Mouse (Mus musculus) liver, adult 10 weeks (tissue): ENCODE data around the gene Olfr1245. TPM values are rescaled to one million over a fixed set of nuclear protein-coding genes. Genes with fewer than 3 reads are reported as not detected.

Source experiments
- polyA plus RNA-seq: library from polyadenylated mRNA; stranded (reverse); fragments of 350-450 nt; fragmentation: Illumina TruSeq; extraction: RNeasy Lipid Tissue Mini Kit (QIAGEN cat#74804); gene quantifications from one replicate; pipeline ENCODE4 v1.2.3, GENCODE M21; 2014; ENCODE audit warnings: low read depth, low replicate concordance

Olfr1245 gene
- polyA plus RNA-seq, result not detected

DNA sequence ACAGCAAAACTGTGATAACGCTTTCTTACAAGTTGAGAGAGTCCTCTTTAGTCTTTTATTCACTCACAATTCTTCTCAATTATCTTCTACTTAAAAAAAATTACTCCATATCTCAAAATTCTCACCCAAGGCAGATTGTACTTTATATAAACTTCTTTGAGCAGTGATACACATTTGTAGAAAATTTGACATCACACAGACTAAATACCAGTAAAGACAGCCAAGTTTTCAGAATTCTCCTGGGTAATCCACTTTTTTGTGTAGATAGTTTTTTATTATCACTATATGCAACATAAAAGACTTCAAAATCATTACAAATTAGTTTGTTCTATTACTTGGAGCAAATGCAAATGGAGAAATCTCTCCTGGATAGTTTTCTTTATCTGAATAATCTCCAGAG, at the start of gene Olfr1245:
TSS of gene Olfr1245 (minus strand) at position 101 of the 400 bp plus-strand sequence.

DNA sequence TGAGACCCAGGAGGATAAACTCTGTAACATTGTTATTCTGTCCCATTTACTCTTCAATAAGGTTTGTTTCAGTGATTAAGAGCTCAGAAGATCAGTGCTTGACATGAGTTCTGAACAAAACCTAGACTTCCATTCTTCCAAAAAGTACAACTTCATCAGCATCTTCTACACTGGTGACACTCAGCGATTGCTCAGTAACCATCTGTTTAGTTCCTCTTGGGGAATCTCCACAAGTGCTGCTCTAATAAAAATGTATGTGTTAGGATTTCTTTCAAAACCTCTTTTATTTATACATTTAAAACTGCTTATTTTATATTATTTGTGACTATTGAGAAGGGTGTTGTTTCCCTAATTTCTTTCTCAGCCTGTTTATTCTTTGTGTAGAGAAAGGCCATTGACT, 39.9 kb upstream of the Olfr1245 start, which contains the start of gene Olfr1248:
TSS of gene Olfr1248 (minus strand) at position 101 of the 400 bp plus-strand sequence.

DNA sequence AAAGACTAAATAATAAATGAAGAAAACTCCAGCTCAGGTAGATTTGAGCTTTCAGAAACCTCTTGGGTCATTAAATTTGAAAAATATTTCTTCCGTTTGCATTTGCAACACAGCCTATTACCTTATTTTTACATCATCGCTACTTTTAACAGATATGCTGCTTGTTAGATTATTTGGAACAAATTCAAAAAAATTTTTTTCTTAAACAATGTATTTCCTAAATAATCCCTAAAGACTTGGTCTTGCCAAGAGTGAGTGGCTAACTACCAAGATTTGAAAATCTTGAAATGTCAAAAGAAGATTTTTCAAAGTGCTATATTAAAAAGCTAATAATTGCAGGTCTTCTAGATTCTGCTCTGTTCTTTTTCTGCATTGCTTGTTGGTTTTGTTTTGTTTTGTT, 35.8 kb upstream of the Olfr1245 start, which contains the start of gene Olfr1247:
TSS of gene Olfr1247 (minus strand) at position 101 of the 400 bp plus-strand sequence.

DNA sequence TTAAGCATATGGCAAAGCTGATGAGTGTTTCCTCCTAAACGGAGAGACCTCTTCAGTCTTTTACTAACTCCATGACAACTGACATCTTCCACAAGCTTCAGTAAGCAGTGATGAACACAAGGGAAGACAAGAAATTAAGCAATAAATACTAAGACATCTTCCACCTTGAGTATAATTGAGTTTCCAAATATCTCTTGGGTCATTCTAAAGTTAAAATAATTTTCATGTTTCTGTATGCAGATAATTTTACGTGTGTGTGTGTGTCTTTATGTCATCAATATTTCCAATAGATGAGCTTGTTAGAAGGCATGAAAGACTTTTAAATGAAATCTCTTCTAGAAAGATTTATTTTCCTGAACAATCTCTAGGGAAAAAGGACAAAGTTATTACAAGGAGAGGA, 14.8 kb upstream of the Olfr1245 start, which contains the start of gene Olfr1246:
TSS of gene Olfr1246 (minus strand) at position 101 of the 400 bp plus-strand sequence.

DNA sequence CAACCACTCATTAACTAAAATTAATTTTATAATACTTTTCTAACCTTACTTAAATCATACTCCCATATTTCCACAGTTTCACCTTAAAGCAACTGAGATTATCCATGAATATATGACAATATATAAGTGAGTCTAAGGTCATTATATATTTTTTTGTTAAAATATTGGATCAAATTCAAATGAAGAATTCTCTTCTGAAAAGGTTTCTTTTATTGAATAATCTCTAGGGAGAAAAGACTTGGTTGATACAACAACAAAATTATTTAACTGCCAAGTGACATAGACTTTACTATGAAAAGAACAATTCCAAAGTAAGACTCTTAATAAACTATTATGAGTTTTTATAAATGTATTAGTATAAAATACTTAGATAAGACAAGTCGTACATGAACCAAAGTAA, 46.9 kb downstream of the Olfr1245 start, which contains the start of gene Olfr1243:
TSS of gene Olfr1243 (minus strand) at position 101 of the 400 bp plus-strand sequence.

Other genes starting within 250 kb of the Olfr1245 start
- gene Olfr1232, start 248.8 kb downstream of the Olfr1245 start, polyA plus RNA-seq, result not detected
- not detected for gene Olfr1233, start 236.0 kb downstream of the Olfr1245 start, polyA plus RNA-seq
- not detected for gene Olfr1234, start 213.6 kb downstream of the Olfr1245 start, polyA plus RNA-seq
- gene Olfr1238, start 168.8 kb downstream of the Olfr1245 start, polyA plus RNA-seq, result not detected
- not detected for gene Olfr1239, start 158.0 kb downstream of the Olfr1245 start, polyA plus RNA-seq
- not detected for gene Olfr1240, start 135.4 kb downstream of the Olfr1245 start, polyA plus RNA-seq
- gene Olfr1241, start 91.3 kb downstream of the Olfr1245 start, polyA plus RNA-seq, result not detected
- not detected for gene Olfr1242, start 80.1 kb downstream of the Olfr1245 start, polyA plus RNA-seq
- not detected for gene Olfr1243, start 47.0 kb downstream of the Olfr1245 start, polyA plus RNA-seq
- not detected for gene Olfr1246, start 14.7 kb upstream of the Olfr1245 start, polyA plus RNA-seq
- not detected for gene Olfr1247, start 35.7 kb upstream of the Olfr1245 start, polyA plus RNA-seq
- gene Olfr1248, start 39.8 kb upstream of the Olfr1245 start, polyA plus RNA-seq, result not detected
- not detected for gene Olfr1249, start 56.5 kb upstream of the Olfr1245 start, polyA plus RNA-seq
- not detected for gene Olfr1250, start 83.0 kb upstream of the Olfr1245 start, polyA plus RNA-seq
- not detected for gene Olfr1251, start 93.5 kb upstream of the Olfr1245 start, polyA plus RNA-seq
- not detected for gene Olfr1252, start 146.6 kb upstream of the Olfr1245 start, polyA plus RNA-seq
- not detected for gene Olfr1253, start 178.6 kb upstream of the Olfr1245 start, polyA plus RNA-seq
- gene Olfr1254, start 215.2 kb upstream of the Olfr1245 start, polyA plus RNA-seq, result not detected
- gene Olfr1255, start 233.6 kb upstream of the Olfr1245 start, polyA plus RNA-seq, result not detected